Mouse (Mus musculus) heart, embryonic 13.5 days (tissue): ENCODE data around the gene Edc3. TPM values are rescaled to one million over a fixed set of nuclear protein-coding genes. Genes with fewer than 3 reads are reported as not detected.

Source experiments
- ATAC-seq: fragments of 200-750 bp; cut with Nextera tagmentation; 2 replicates; pipeline ENCODE4 v1.8.0; 2017; ENCODE audit warnings: moderate TSS enrichment; ENCODE audit not compliant: insufficient number of reproducible peaks, low FRiP score, low TSS enrichment; ENCODE audit errors: extremely low read depth
- H3K27ac ChIP-seq: fragments of 300-500 bp; sonication (generic); replicated peaks from 2 replicates; pipeline ENCODE4 v1.5.1; 2015; ENCODE audit warnings: moderate library complexity, mild to moderate bottlenecking, inconsistent platforms
- H3K27me3 ChIP-seq: fragments of 300-500 bp; sonication (generic); replicated peaks from 2 replicates; pipeline ENCODE4 v1.6.1; 2015; ENCODE audit warnings: mild to moderate bottlenecking, inconsistent platforms
- H3K36me3 ChIP-seq: fragments of 300-500 bp; sonication (generic); 2 replicates; pipeline ENCODE4 v1.6.1; 2015; ENCODE audit warnings: mild to moderate bottlenecking, inconsistent platforms
- H3K4me1 ChIP-seq: fragments of 300-500 bp; sonication (generic); 2 replicates; pipeline ENCODE4 v1.6.1; 2015; ENCODE audit warnings: inconsistent platforms
- H3K4me2 ChIP-seq: fragments of 300-500 bp; sonication (generic); 2 replicates; pipeline ENCODE4 v1.6.1; 2015; ENCODE audit warnings: inconsistent platforms, mild to moderate bottlenecking, moderate library complexity
- H3K4me3 ChIP-seq: fragments of 300-500 bp; sonication (generic); 2 replicates; pipeline ENCODE4 v1.5.1; 2015; ENCODE audit warnings: moderate library complexity, mild to moderate bottlenecking, inconsistent platforms
- H3K9ac ChIP-seq: fragments of 300-500 bp; sonication (generic); 2 replicates; pipeline ENCODE4 v1.6.1; 2015; ENCODE audit warnings: inconsistent platforms, mild to moderate bottlenecking, moderate library complexity
- H3K9me3 ChIP-seq: fragments of 300-500 bp; sonication (generic); 2 replicates; pipeline ENCODE4 v1.6.1; 2016; ENCODE audit warnings: inconsistent platforms
- WGBS: fragments of 180-500 bp; shearing (Covaris S2); methylation state at CpG from one replicate; pipeline ENCODE4 v1.1.7; 2015; ENCODE audit warnings: mixed read lengths; 5-methylcytosine and 5-hydroxymethylcytosine counted together
- polyA plus RNA-seq: library from polyadenylated mRNA; unstranded; fragments of >200 nt; fragmentation: Nextera tagmentation; extraction: Ambion mirVana; gene quantifications from 2 replicates; pipeline ENCODE4 v1.2.1, GENCODE M21; 2015

The Edc3 gene
- polyA plus RNA-seq, 1 experiment from 2014 or later: 16.2 TPM

DNA sequence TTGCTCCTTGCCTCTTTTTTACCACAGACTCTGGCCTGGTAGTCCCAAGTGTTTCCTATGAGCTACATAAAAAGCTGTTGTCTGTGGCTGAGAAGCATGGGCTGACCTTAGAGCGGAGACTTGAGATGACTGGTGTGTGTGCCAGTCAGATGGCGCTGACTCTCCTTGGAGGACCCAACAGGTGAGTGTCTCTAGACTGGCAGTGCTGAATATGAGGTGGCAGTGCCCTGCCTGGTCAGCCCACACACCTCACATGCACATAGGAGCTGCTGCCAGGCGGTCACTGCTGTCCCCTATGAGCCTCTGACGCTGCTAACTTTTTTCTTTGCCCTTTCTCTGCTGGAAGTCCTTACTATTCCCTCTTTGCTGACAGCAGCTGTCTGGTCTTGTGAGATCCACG, 31.5 kb downstream of the Edc3 start:
- no peak overlapping the region for H3K9ac ChIP-seq
- H3K27me3 ChIP-seq: no peaks in the 10 kb centered on the region
- no peak overlapping the region for H3K27ac ChIP-seq
- no peak overlapping the region for H3K4me3 ChIP-seq
- ATAC-seq: no peak
- H3K9me3 ChIP-seq: no peaks in the 10 kb centered on the region
- no peak overlapping the region for H3K4me2 ChIP-seq
- WGBS: 84% methylated on average over 5 of the region's 5 CpGs
- peaks cover 8% of the 10 kb centered on the region for H3K4me1 ChIP-seq
- peaks cover 62% of the 10 kb centered on the region for H3K36me3 ChIP-seq

DNA sequence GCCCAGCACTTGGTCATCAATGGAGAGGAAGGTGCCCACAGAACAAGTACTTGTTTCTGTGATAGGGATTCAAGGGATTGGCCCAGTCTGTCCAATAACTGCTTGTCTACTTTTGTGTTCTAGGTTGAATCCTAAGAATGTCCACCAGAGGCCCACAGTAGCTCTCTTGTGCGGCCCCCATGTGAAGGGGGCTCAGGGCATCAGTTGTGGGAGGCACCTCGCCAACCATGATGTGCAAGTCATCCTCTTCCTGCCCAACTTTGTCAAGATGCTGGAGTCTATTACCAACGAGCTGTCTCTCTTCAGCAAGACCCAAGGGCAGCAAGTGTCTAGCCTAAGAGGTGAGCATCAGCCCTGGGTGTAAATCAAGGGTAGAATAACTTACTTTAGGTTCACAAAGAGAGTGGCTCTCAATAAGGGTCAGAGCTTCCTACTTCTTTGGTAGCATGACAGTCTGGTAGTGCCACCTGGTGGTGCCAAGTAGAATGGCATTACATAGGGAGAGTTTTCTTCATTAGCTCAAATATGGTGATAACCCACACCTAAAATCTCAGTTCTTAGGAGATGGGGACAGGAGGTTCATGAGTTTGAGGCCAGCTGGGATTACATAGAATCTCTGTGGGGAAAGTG, 36.2 kb downstream of the Edc3 start:
- Histone ChIP-seq H3K36me3 (peaks cover 91% of the 10 kb centered on the region), H3K27me3 (no peaks in the 10 kb centered on the region), H3K27ac (no peak overlapping the region), H3K9me3 (no peaks in the 10 kb centered on the region), H3K9ac (no peak overlapping the region), H3K4me2 (no peak overlapping the region), H3K4me1 (0 out of 2 replicates have a peak, but pooled peaks cover 6% of the 10 kb centered on the region), H3K4me3 (no peak overlapping the region)
- 65% methylated on average over 3 of the region's 3 CpGs for WGBS
- no peak for ATAC-seq

DNA sequence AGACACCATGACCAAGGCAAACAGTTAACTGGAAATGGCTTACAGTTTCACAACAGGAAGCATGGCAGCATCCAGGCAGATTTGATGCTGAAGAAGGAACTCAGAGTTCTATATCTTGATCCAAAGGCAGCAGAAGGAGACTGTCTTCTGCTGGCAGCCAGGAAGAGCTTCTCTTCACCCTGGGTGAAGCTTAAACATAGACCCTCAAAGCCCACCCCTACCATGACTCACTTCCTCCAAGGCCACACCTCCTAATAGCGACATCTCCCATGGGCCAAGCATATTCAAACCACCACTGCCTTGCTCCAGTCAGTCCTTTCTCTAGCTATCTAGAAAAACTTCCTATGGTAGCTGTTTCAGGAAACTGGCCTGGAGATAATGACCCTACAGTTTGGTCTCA, 38.7 kb downstream of the Edc3 start:
- H3K36me3 ChIP-seq: peaks cover 92% of the 10 kb centered on the region
- 0 out of 2 replicates have a peak, but pooled peaks cover 6% of the 10 kb centered on the region for H3K4me1 ChIP-seq
- no peak overlapping the region for H3K4me2 ChIP-seq
- 68% methylated on average over 1 of the region's 1 CpGs for WGBS
- no peaks in the 10 kb centered on the region for H3K27me3 ChIP-seq
- no peak for ATAC-seq
- no peaks in the 10 kb centered on the region for H3K9me3 ChIP-seq
- H3K4me3 ChIP-seq: no peak overlapping the region
- H3K27ac ChIP-seq: no peak overlapping the region
- H3K9ac ChIP-seq: no peak overlapping the region

DNA sequence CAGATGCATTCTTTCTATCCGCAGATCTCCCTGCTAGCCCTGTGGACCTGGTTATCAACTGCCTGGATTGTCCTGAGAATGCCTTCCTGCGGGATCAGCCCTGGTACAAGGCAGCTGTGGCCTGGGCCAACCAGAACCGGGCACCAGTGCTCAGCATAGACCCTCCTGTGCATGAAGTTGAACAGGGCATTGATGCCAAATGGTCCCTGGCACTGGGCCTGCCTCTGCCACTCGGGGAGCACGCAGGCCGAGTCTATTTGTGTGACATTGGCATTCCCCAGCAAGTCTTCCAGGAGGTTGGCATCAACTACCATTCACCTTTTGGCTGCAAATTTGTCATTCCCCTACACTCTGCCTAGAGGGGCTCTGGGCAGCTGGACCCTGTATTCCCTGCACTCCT, 39.8 kb downstream of the Edc3 start:
- no peak for ATAC-seq
- Histone ChIP-seq H3K9me3 (no peaks in the 10 kb centered on the region), H3K4me2 (no peak overlapping the region), H3K9ac (no peak overlapping the region; the same call in 1 of the 2 replicates), H3K27ac (no peak overlapping the region), H3K36me3 (peaks cover 92% of the 10 kb centered on the region), H3K27me3 (no peaks in the 10 kb centered on the region), H3K4me1 (0 out of 2 replicates have a peak, but pooled peaks cover 6% of the 10 kb centered on the region), H3K4me3 (no peak overlapping the region)
- 80% methylated on average over 6 of the region's 6 CpGs for WGBS

DNA sequence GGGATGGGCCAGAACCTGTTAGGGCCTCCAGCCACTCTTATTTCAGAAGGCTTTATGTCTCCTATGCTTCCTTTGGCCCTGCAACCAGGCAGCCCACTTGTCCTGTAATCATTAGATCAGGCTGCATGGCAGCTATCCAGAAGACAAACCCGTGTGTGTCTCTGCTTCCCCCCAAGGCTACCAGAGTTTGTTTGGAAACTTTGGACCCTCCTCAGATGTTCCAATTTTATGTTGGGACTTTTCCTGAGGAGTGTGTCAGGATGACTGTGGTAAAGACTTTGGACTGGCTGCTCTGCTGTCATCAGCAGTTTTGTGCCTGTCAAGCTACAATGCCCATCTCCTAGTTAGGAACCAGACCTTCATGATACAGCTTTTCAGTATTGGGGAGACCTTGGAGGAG, 40.5 kb downstream of the Edc3 start:
- Histone ChIP-seq H3K9me3 (no peaks in the 10 kb centered on the region), H3K27ac (no peak overlapping the region), H3K36me3 (peaks cover 95% of the 10 kb centered on the region), H3K4me2 (no peak overlapping the region), H3K27me3 (no peaks in the 10 kb centered on the region), H3K4me3 (no peak overlapping the region), H3K4me1 (0 out of 2 replicates have a peak, but pooled peaks cover 6% of the 10 kb centered on the region), H3K9ac (no peak overlapping the region)
- no peak for ATAC-seq
- 26% methylated on average over 1 of the region's 1 CpGs for WGBS

DNA sequence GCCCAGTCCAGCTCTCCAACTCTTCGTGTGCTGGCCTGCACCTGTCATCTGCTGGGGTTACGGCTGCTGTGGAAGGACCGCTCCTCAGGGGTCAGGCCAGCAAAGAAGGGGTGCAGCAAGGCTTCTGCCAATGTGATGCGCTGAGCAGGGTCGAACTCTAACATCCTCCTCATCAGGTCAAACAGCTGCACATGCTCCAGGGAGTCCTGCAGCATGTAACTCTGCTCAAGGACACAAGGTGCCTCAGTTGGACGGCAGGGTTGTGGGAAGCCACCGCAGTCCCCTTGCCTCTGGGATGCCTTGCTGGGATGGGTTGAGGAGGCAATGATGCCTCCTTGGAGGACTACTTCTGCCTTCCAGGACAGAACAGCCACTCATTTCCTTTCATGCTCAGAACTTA, 42.6 kb downstream of the Edc3 start:
- H3K4me3 ChIP-seq: no peak overlapping the region
- 85% methylated on average over 7 of the region's 7 CpGs for WGBS
- H3K36me3 ChIP-seq: peaks cover 100% of the 10 kb centered on the region
- no peak for ATAC-seq
- H3K9me3 ChIP-seq: no peaks in the 10 kb centered on the region
- no peak overlapping the region for H3K27ac ChIP-seq
- no peaks in the 10 kb centered on the region for H3K27me3 ChIP-seq
- 0 out of 2 replicates have a peak, but pooled peaks cover 6% of the 10 kb centered on the region for H3K4me1 ChIP-seq
- no peak overlapping the region for H3K4me2 ChIP-seq
- no peak overlapping the region; the same call in 1 of the 2 replicates for H3K9ac ChIP-seq

DNA sequence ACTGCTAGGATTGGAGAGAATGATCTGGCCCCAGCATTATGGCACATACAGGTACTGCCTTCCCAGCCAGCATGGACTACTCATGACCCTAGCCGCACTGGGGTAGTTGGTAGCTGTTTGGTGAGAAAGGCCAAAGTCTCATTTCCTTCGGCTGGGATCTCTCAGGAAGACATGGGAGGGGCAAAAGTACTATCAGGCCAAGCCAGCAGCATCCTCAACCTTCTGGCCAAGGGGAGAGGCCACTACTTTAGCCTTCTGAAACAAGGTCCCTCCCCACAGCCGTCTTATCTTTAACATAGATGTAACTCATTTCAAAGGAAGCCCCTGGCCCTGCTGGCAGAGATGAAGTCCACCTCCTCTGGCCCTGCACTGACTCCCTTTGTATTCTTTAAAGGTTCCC, 49.2 kb downstream of the Edc3 start:
- peaks cover 34% of the 10 kb centered on the region for H3K4me1 ChIP-seq
- no peak overlapping the region for H3K4me3 ChIP-seq
- H3K4me2 ChIP-seq: peak overlapping the region; percentile 88; the same call in 1 of the 2 replicates
- H3K9me3 ChIP-seq: no peaks in the 10 kb centered on the region
- no peak overlapping the region for H3K9ac ChIP-seq
- no peak for ATAC-seq
- H3K27me3 ChIP-seq: no peaks in the 10 kb centered on the region
- no peak overlapping the region for H3K27ac ChIP-seq
- 58% methylated on average over 3 of the region's 3 CpGs for WGBS
- peaks cover 92% of the 10 kb centered on the region for H3K36me3 ChIP-seq

DNA sequence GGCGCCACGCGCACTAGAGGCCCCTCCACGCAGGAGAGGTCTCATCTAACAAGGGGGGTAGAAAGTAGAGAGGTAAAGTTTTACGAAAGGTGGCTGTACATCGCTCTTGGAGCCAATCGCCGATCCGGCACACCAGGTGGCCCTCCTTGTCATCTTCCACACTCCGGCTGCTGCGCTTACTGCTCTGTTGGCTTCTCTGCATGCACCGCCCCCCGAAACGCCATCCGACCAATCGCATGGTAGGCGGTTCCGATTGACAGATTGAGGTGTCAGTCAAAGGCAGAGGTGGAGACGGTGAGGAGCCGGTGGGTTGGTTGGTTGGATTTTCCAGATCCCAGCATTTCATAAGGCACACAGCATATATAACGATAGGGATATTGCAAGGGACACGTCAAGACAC, 50.2 kb downstream of the Edc3 start:
- H3K9me3 ChIP-seq: no peaks in the 10 kb centered on the region
- peak overlapping the region; percentile 21; the same call in 1 of the 2 replicates for H3K27ac ChIP-seq
- ATAC-seq: 0 out of 2 replicates have a peak, but pooled peaks have one; percentile 17
- no peaks in the 10 kb centered on the region for H3K27me3 ChIP-seq
- peak overlapping the region; percentile 88 for H3K4me2 ChIP-seq
- 0 out of 2 replicates have a peak overlapping the region, but pooled peaks have one; percentile 2 for H3K9ac ChIP-seq
- H3K4me3 ChIP-seq: peak overlapping the region; percentile 14; the same call in 1 of the 2 replicates
- H3K4me1 ChIP-seq: peaks cover 44% of the 10 kb centered on the region
- WGBS: 84% methylated on average over 22 of the region's 22 CpGs
- peaks cover 82% of the 10 kb centered on the region for H3K36me3 ChIP-seq

DNA sequence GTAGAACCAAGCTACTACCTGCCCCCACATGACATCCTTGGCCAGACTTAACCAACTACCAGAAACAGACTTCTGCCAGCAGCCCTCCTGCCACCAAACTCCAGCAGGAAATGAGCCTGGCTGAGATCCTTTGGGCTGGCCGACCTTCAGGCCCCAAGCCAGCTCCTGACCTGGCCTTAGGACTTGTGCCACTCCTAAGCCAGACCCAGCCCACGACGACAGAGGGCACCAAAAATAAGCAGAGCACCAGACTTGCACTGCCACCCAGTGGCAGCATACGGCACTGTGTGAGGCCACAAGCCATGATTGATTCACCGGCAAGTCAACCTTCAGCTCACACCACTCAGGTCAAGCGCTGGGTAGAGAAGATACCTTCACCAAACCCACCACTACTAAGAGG, 50.9 kb downstream of the Edc3 start:
- Histone ChIP-seq H3K4me3 (peak overlapping the region; percentile 17), H3K9me3 (no peaks in the 10 kb centered on the region), H3K4me2 (peak overlapping the region; percentile 88), H3K27me3 (no peaks in the 10 kb centered on the region), H3K36me3 (peaks cover 75% of the 10 kb centered on the region), H3K27ac (peak overlapping the region; percentile 51), H3K9ac (peak overlapping the region; percentile 17), H3K4me1 (peaks cover 50% of the 10 kb centered on the region)
- 8% methylated on average over 6 of the region's 6 CpGs for WGBS
- peak; percentile 20; the same call in 1 of the 2 replicates for ATAC-seq

DNA sequence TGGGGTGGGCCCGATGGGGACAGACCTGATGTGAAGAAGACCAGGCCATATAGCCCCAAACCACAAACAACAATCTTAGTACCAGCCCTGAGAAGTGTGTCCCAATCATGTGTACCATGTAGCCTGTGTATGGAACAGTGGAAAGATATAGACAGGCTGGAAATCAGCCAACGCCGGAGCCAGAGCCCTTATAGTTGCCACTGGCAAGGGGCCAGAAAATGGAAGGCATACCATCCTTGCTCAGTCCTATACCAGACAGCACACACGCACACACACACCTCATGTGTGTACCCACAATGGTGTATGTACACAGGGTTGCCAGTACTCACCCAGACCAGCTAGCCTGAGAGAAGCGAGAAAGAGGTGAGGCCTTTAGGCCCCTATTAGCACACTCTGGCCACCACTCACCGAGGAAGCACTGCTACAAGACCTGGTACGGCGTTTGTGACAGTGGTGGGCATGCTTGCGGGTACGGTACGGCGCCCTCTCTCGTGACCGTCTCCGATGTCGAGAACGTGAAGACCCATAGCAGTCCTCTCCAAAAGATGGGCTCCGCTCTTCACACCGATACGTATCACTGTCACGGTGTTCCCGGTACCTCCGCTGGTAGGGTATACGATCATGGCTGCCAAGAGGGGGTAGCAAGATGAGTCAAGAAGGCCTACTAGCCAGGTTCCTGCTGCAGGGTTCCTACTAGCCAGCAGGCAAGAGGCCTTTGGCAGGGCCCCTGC, 52.2 kb downstream of the Edc3 start:
- no peak for ATAC-seq
- Histone ChIP-seq H3K27ac (no peak overlapping the region), H3K4me3 (0 out of 2 replicates have a peak overlapping the region, but pooled peaks have one; percentile 97), H3K9me3 (no peaks in the 10 kb centered on the region), H3K36me3 (peaks cover 62% of the 10 kb centered on the region), H3K4me1 (peaks cover 50% of the 10 kb centered on the region), H3K4me2 (peak overlapping the region; percentile 88), H3K27me3 (no peaks in the 10 kb centered on the region), H3K9ac (no peak overlapping the region)
- WGBS: 94% methylated on average over 24 of the region's 24 CpGs
